19 mouse cellular contexts compared by ENCODE assay signal in genomic region chr3:9619562-9620275, GRCm38 (mm10). TPM values are rescaled to one million over a fixed set of nuclear protein-coding genes. Genes with fewer than 3 reads are reported as not detected.
DNase-seq lines count a peak whose midpoint lies in the region; ATAC-seq lines count a peak whose summit lies in the region.
"Had no signal": no experiment of that assay in that cellular context is flagged by ENCODE, and none has a peak within 500 bp of the region (broad histone marks: within the 10 kb centered on the region; RNA-seq: fewer than 3 reads in every experiment).

No protein-coding gene starts in this region.

- no peak overlapping the region for H3K4me2 ChIP-seq in intestine, embryonic 16.5 days (ENCODE audit: low read depth, low read length)
- H3K4me2 ChIP-seq: embryonic facial prominence, embryonic 12.5 days; forebrain, embryonic 15.5 days; heart, embryonic 13.5 days; hindbrain, embryonic 12.5 days had no signal

- no peak overlapping the region for H3K27ac ChIP-seq in intestine, embryonic 16.5 days (ENCODE audit: low read length)
- H3K27ac ChIP-seq: embryonic facial prominence, embryonic 12.5 days; forebrain, embryonic 15.5 days; heart, embryonic 13.5 days; hindbrain, embryonic 12.5 days had no signal

- H3K9ac ChIP-seq in intestine, embryonic 16.5 days (ENCODE audit: low read depth, low read length), result no peak overlapping the region
- H3K9ac ChIP-seq: embryonic facial prominence, embryonic 12.5 days; forebrain, embryonic 15.5 days; heart, embryonic 13.5 days; hindbrain, embryonic 12.5 days had no signal

- no peak for DNase-seq in frontal cortex, postnatal 10 days (ENCODE audit: low spot score in 2 of 2)
- DNase-seq in embryo, embryonic 11 days, result no peak
- no peak for DNase-seq in retina, postnatal 1 day
- DNase-seq: adrenal gland, adult 2 months; adrenal gland, postnatal 25 days; cerebellum, adult 18-20 months; cerebellum, postnatal 10 days; gastrocnemius, postnatal 25 days; heart, adult 11 months; heart, postnatal 36 days had no signal

- ATAC-seq in common myeloid progenitor, adult 5-6 weeks (replicated peaks; ENCODE audit: low read depth, poor library complexity, severe bottlenecking), result peak; percentile 45
- ATAC-seq in granulocyte monocyte progenitor cell, adult 5-6 weeks (replicated peaks; ENCODE audit: poor library complexity, severe bottlenecking), result peak; percentile 92
- ATAC-seq in intestine, embryonic 16.5 days, result peak; percentile 94
- 0 out of 2 replicates have a peak, but pooled peaks have one; percentile 36 for ATAC-seq in monocyte, adult 5-6 weeks (replicated peaks; ENCODE audit: insufficient number of reproducible peaks, low FRiP score, low TSS enrichment, poor library complexity, severe bottlenecking)
- ATAC-seq: forebrain, embryonic 15.5 days; hindbrain, embryonic 16.5 days had no signal

- no peak overlapping the region for H3K4me3 ChIP-seq in intestine, embryonic 16.5 days (ENCODE audit: low read length)
- H3K4me3 ChIP-seq: embryonic facial prominence, embryonic 12.5 days; forebrain, embryonic 15.5 days; heart, embryonic 13.5 days; hindbrain, embryonic 12.5 days had no signal

- 61% methylated on average over 6 of the region's 6 CpGs for WGBS in intestine, embryonic 16.5 days

- H3K4me1 ChIP-seq in intestine, embryonic 16.5 days (ENCODE audit: control insufficient read depth, insufficient read depth, low read length), result peaks cover 11% of the 10 kb centered on the region

- H3K27me3 ChIP-seq in intestine, embryonic 16.5 days (replicated peaks; ENCODE audit: control insufficient read depth, insufficient read depth, low read length), result no peaks in the 10 kb centered on the region
- H3K27me3 ChIP-seq: forebrain, embryonic 15.5 days; heart, embryonic 13.5 days had no signal

- no peaks in the 10 kb centered on the region for H3K9me3 ChIP-seq in intestine, embryonic 16.5 days (ENCODE audit: control insufficient read depth, low read length)
- H3K9me3 ChIP-seq: embryonic facial prominence, embryonic 12.5 days; forebrain, embryonic 15.5 days; heart, embryonic 13.5 days; hindbrain, embryonic 12.5 days had no signal

- H3K36me3 ChIP-seq in intestine, embryonic 16.5 days (ENCODE audit: control insufficient read depth, insufficient read depth, low read length), result no peaks in the 10 kb centered on the region
- H3K36me3 ChIP-seq: embryonic facial prominence, embryonic 12.5 days; forebrain, embryonic 15.5 days; heart, embryonic 13.5 days; hindbrain, embryonic 12.5 days had no signal

RNA-seq across cellular contexts. Expression of gene Zfp704, which starts 9.8 kb away (rescaled TPM):
- 23.8 and 25.5 TPM in 2 replicates for total RNA-seq in common myeloid progenitor, adult 5-6 weeks (2017)
- total RNA-seq in granulocyte monocyte progenitor cell, adult 5-6 weeks (2014; fragmentation: Nextera tagmentation), result 22.9 and 25.3 TPM in 2 replicates
- 15.6 and 15.7 TPM in 2 replicates for total RNA-seq in granulocyte monocyte progenitor cell, adult 5-6 weeks (2017)
- polyA plus RNA-seq in intestine, embryonic 16.5 days (2015; fragmentation: Nextera tagmentation; extraction: Ambion mirVana), result 4.4 and 4.7 TPM in 2 replicates
- total RNA-seq in monocyte, adult 5-6 weeks (2017), result 0.78 to 2.9 TPM (median 2.5 TPM) in 3 replicates

Comparison
In these comparisons a context has a peak if more than half of its experiments do, and no peak if none do; other contexts are left out.
1. ATAC-seq: peak in every context shown above with its lines; median percentile 94 in intestine, embryonic 16.5 days; 92 in granulocyte monocyte progenitor cell, adult 5-6 weeks; 45 in common myeloid progenitor, adult 5-6 weeks; 36 in monocyte, adult 5-6 weeks.